ENCODE assay signal across 18 mouse cellular contexts in genomic region chr2:74678891-74679595, GRCm38 (mm10). TPM values are rescaled to one million over a fixed set of nuclear protein-coding genes. Genes with fewer than 3 reads are reported as not detected.
DNase-seq lines count a peak whose midpoint lies in the region; ATAC-seq and TF ChIP-seq lines count a peak whose summit lies in the region.
"Had no signal": no experiment of that assay in that cellular context is flagged by ENCODE, and none has a peak within 500 bp of the region (broad histone marks: within the 10 kb centered on the region; RNA-seq: fewer than 3 reads in every experiment).

Gene Hoxd11, plus strand, starts transcription at chr2:74679557.

- no peak for DNase-seq in heart, adult 9 months (ENCODE audit: low spot score in 2 of 2)
- no peak for DNase-seq in lung, postnatal 0 days (ENCODE audit: low spot score)
- no peak for DNase-seq in lung, adult 2 months
- DNase-seq in left cerebral cortex, adult 9 months (ENCODE audit: low spot score in 2 of 2), result no peak
- DNase-seq in embryo, embryonic 10 days (ENCODE audit: low spot score), result no peak
- DNase-seq: adrenal gland, postnatal 10 days; B cell, adult 2 months; forebrain, postnatal 0 days had no signal

- H3K27me3 ChIP-seq in heart, embryonic 12.5 days (replicated peaks), result peaks cover 97% of the 10 kb centered on the region
- H3K27me3 ChIP-seq in lung, postnatal 0 days (replicated peaks; ENCODE audit: insufficient read depth, low read length), result peaks cover 90% of the 10 kb centered on the region
- peaks cover 96% of the 10 kb centered on the region for H3K27me3 ChIP-seq in intestine, embryonic 16.5 days (replicated peaks; ENCODE audit: control insufficient read depth, insufficient read depth, low read length)
- H3K27me3 ChIP-seq in neural tube, embryonic 15.5 days (replicated peaks), result peaks cover 88% of the 10 kb centered on the region

- H3K9ac ChIP-seq in heart, embryonic 12.5 days, result no peak within 1 kb of the TSS
- H3K9ac ChIP-seq in lung, postnatal 0 days (replicated peaks; ENCODE audit: low read depth), result no peak within 1 kb of the TSS
- no peak within 1 kb of the TSS for H3K9ac ChIP-seq in intestine, embryonic 16.5 days (ENCODE audit: low read depth, low read length)
- H3K9ac ChIP-seq in neural tube, embryonic 15.5 days (replicated peaks), result peak within 1 kb of the TSS; percentile 15; the same call in 1 of the 2 replicates
- H3K9ac ChIP-seq: forebrain, postnatal 0 days; lung, embryonic 15.5 days; midbrain, embryonic 13.5 days had no signal

- H3K9me3 ChIP-seq in heart, embryonic 12.5 days (replicated peaks), result no peaks in the 10 kb centered on the region
- H3K9me3 ChIP-seq in lung, postnatal 0 days (ENCODE audit: low read length), result no peaks in the 10 kb centered on the region
- H3K9me3 ChIP-seq in intestine, embryonic 16.5 days (ENCODE audit: control insufficient read depth, low read length), result no peaks in the 10 kb centered on the region
- H3K9me3 ChIP-seq in neural tube, embryonic 15.5 days (replicated peaks), result no peaks in the 10 kb centered on the region
- H3K9me3 ChIP-seq: lung, embryonic 15.5 days; midbrain, embryonic 13.5 days had no signal

- TF ChIP-seq CTCF in lung, postnatal 0 days (IDR thresholded peaks at IDR 0.05), result no peak
- no peak for TF ChIP-seq CTCF in lung, adult 2 months (IDR thresholded peaks at IDR 0.05; ENCODE audit: insufficient read depth, low read length)

- TF ChIP-seq EP300 in lung, postnatal 0 days (IDR thresholded peaks at IDR 0.05), result no peak

- no peak within 1 kb of the TSS for H3K27ac ChIP-seq in heart, embryonic 12.5 days (ENCODE audit: poor library complexity, severe bottlenecking)
- no peak within 1 kb of the TSS for H3K27ac ChIP-seq in lung, postnatal 0 days (ENCODE audit: low read length)
- H3K27ac ChIP-seq in intestine, embryonic 16.5 days (ENCODE audit: low read length), result no peak within 1 kb of the TSS
- peak within 1 kb of the TSS; percentile 81 for H3K27ac ChIP-seq in neural tube, embryonic 15.5 days (replicated peaks)
- H3K27ac ChIP-seq: hindbrain, postnatal 0 days; lung, embryonic 15.5 days; midbrain, embryonic 13.5 days; stomach, postnatal 0 days had no signal

- H3K36me3 ChIP-seq in heart, embryonic 12.5 days, result no peaks in the 10 kb centered on the region
- no peaks in the 10 kb centered on the region for H3K36me3 ChIP-seq in lung, postnatal 0 days (ENCODE audit: insufficient read depth, low read length)
- H3K36me3 ChIP-seq in intestine, embryonic 16.5 days (ENCODE audit: control insufficient read depth, insufficient read depth, low read length), result no peaks in the 10 kb centered on the region
- H3K36me3 ChIP-seq in neural tube, embryonic 15.5 days, result no peaks in the 10 kb centered on the region
- H3K36me3 ChIP-seq: lung, embryonic 15.5 days; midbrain, embryonic 13.5 days had no signal

- peaks cover 22% of the 10 kb centered on the region for H3K4me1 ChIP-seq in heart, embryonic 12.5 days (replicated peaks)
- H3K4me1 ChIP-seq in lung, postnatal 0 days (ENCODE audit: insufficient read depth, low read depth, low read length), result peaks cover 5% of the 10 kb centered on the region; the same call in 1 of the 2 replicates
- H3K4me1 ChIP-seq in lung, adult 2 months (ENCODE audit: control insufficient read depth, insufficient read depth, low read length), result no peaks in the 10 kb centered on the region
- peaks cover 12% of the 10 kb centered on the region for H3K4me1 ChIP-seq in intestine, embryonic 16.5 days (ENCODE audit: control insufficient read depth, insufficient read depth, low read length)
- peaks cover 21% of the 10 kb centered on the region for H3K4me1 ChIP-seq in neural tube, embryonic 15.5 days

- under 1% methylated on average over 15 of the region's 15 CpGs for WGBS in heart, embryonic 12.5 days
- 2% methylated on average over 15 of the region's 15 CpGs for WGBS in lung, postnatal 0 days
- 5% methylated on average over 15 of the region's 15 CpGs for WGBS in lung, adult 2 months
- 2% methylated on average over 15 of the region's 15 CpGs for WGBS in intestine, embryonic 16.5 days
- WGBS in neural tube, embryonic 15.5 days, result 3% methylated on average over 15 of the region's 15 CpGs

- peak within 1 kb of the TSS; percentile 9; the same call in 1 of the 2 replicates for H3K4me3 ChIP-seq in heart, embryonic 12.5 days
- 0 out of 2 replicates have a peak within 1 kb of the TSS, but pooled peaks have one; percentile 3 for H3K4me3 ChIP-seq in lung, postnatal 0 days (ENCODE audit: low read depth, low read length)
- no peak within 1 kb of the TSS for H3K4me3 ChIP-seq in lung, adult 2 months (replicated peaks; ENCODE audit: extremely low read depth, low read depth, low read length)
- H3K4me3 ChIP-seq in intestine, embryonic 16.5 days (ENCODE audit: low read length), result peak within 1 kb of the TSS; percentile 3; the same call in 1 of the 2 replicates
- peak within 1 kb of the TSS; percentile 46 for H3K4me3 ChIP-seq in neural tube, embryonic 15.5 days (replicated peaks)
- H3K4me3 ChIP-seq: lung, embryonic 15.5 days; midbrain, embryonic 13.5 days had no signal

- no peak for TF ChIP-seq POLR2A in lung, adult 2 months (IDR thresholded peaks at IDR 0.05; ENCODE audit: borderline replicate concordance, extremely low read depth, low read depth, low read length)

- no peak for ATAC-seq in heart, embryonic 12.5 days (ENCODE audit: insufficient number of reproducible peaks, low FRiP score)
- ATAC-seq in lung, postnatal 0 days, result no peak
- ATAC-seq in intestine, embryonic 16.5 days, result no peak
- ATAC-seq in neural tube, embryonic 15.5 days (ENCODE audit: low FRiP score), result no peak
- ATAC-seq: forebrain, postnatal 0 days; hindbrain, postnatal 0 days; midbrain, embryonic 13.5 days; Patski had no signal

- H3K4me2 ChIP-seq in heart, embryonic 12.5 days, result peak within 1 kb of the TSS; percentile 26; the same call in 1 of the 2 replicates
- no peak within 1 kb of the TSS for H3K4me2 ChIP-seq in lung, postnatal 0 days (replicated peaks; ENCODE audit: low read depth, low read length)
- no peak within 1 kb of the TSS for H3K4me2 ChIP-seq in intestine, embryonic 16.5 days (ENCODE audit: low read depth, low read length)
- H3K4me2 ChIP-seq in neural tube, embryonic 15.5 days, result peak within 1 kb of the TSS; percentile 53
- H3K4me2 ChIP-seq: lung, embryonic 15.5 days; midbrain, embryonic 13.5 days had no signal

RNA-seq across cellular contexts. Expression of gene Hoxd11, which starts in this region (rescaled TPM):
- polyA plus RNA-seq in heart, embryonic 12.5 days (2016; fragmentation: Nextera tagmentation; extraction: Ambion mirVana), result not detected in 2 replicates
- not detected in 2 replicates for polyA plus RNA-seq in lung, postnatal 0 days (2015; fragmentation: Nextera tagmentation; extraction: Ambion mirVana)
- 0.24 TPM in 1 of 2 replicates, not detected in the other for polyA plus RNA-seq in lung, adult 2 months (2012; rRNA removed)
- polyA plus RNA-seq in intestine, embryonic 16.5 days (2015; fragmentation: Nextera tagmentation; extraction: Ambion mirVana), result 0.69 and 1.1 TPM in 2 replicates
- 4.1 and 9.2 TPM in 2 replicates for polyA plus RNA-seq in neural tube, embryonic 15.5 days (2015; fragmentation: Nextera tagmentation; extraction: Ambion mirVana)
- polyA plus RNA-seq: cortical plate, adult 2 months; forebrain, postnatal 0 days; hindbrain, postnatal 0 days; lung, embryonic 15.5 days; midbrain, embryonic 13.5 days; Patski; small intestine, adult 2 months; stomach, postnatal 0 days had no signal

Comparison
In these comparisons a context has a peak if more than half of its experiments do, and no peak if none do; other contexts are left out.
1. H3K4me2 ChIP-seq: peak in heart, embryonic 12.5 days (single experiment) and neural tube, embryonic 15.5 days (single experiment); none in lung, postnatal 0 days (single experiment) and intestine, embryonic 16.5 days (single experiment).